Mouse (Mus musculus) MEL (cell line): ENCODE results near the gene Pum1. TPM values are rescaled to one million over a fixed set of nuclear protein-coding genes. Genes with fewer than 3 reads are reported as not detected.

ENCODE experiments used
- DNase-seq: peaks from one replicate; pipeline ENCODE4 v3.0.0; 2011; ENCODE audit warnings: low read depth, low spot score
- H3K27ac ChIP-seq: 2 replicates; pipeline ENCODE4 v1.5.1; 2012; ENCODE audit warnings: low read depth, mild to moderate bottlenecking, control low read depth, low read length, moderate library complexity; ENCODE audit not compliant: control insufficient read depth
- H3K27me3 ChIP-seq, 2 experiments: fragments of 150-350 bp in 1 of 2; sonication (generic) in 1 of 2; 2 replicates each; pipeline ENCODE4 v1.6.1; 2012; ENCODE audit warnings: low read length in 2 of 2, mild to moderate bottlenecking in 2 of 2, improper control_type of control experiment in 1 of 2, moderate library complexity in 1 of 2; ENCODE audit not compliant: insufficient read depth in 2 of 2, control insufficient read depth in 1 of 2
- H3K36me3 ChIP-seq, 2 experiments: 2 replicates each; pipeline ENCODE4 v1.6.1; 2012 to 2014; ENCODE audit warnings: low read length in 2 of 2, improper control_type of control experiment in 1 of 2, inconsistent platforms in 1 of 2, mild to moderate bottlenecking in 1 of 2; ENCODE audit not compliant: insufficient read depth in 2 of 2, control insufficient read depth in 1 of 2
- H3K4me1 ChIP-seq, 2 experiments: fragments of 150-350 bp in 1 of 2; sonication (generic) in 1 of 2; 2 replicates each; pipeline ENCODE4 v1.6.1; 2012; ENCODE audit warnings: low read length in 2 of 2, improper control_type of control experiment in 1 of 2, mild to moderate bottlenecking in 1 of 2; ENCODE audit not compliant: insufficient read depth in 2 of 2, control insufficient read depth in 1 of 2
- H3K4me3 ChIP-seq, 2 experiments: fragments of 150-350 bp in 1 of 2; sonication (generic) in 1 of 2; 2 replicates each; pipeline ENCODE4 v1.5.1; 2012; ENCODE audit warnings: low read depth in 2 of 2, low read length in 2 of 2, mild to moderate bottlenecking in 2 of 2, moderate library complexity in 2 of 2, control low read depth in 1 of 2, improper control_type of control experiment in 1 of 2; ENCODE audit not compliant: control insufficient read depth in 1 of 2, insufficient read depth in 1 of 2
- H3K79me2 ChIP-seq: 2 replicates; pipeline ENCODE4 v1.6.1; 2012; ENCODE audit warnings: mild to moderate bottlenecking, low read length, moderate library complexity; ENCODE audit not compliant: control insufficient read depth, poor library complexity, insufficient read depth
- H3K9ac ChIP-seq: 2 replicates; pipeline ENCODE4 v1.6.1; 2012; ENCODE audit warnings: low read depth, mild to moderate bottlenecking, control low read depth, low read length, moderate library complexity; ENCODE audit not compliant: control insufficient read depth, poor library complexity, severe bottlenecking
- H3K9me3 ChIP-seq: fragments of 150-350 bp; sonication (generic); replicated peaks from 2 replicates; pipeline ENCODE4 v1.6.1; 2012; ENCODE audit warnings: mild to moderate bottlenecking, low read length, improper control_type of control experiment, moderate library complexity; ENCODE audit not compliant: insufficient read depth
- E2F4 ChIP-seq: IDR thresholded peaks from 2 replicates; pipeline ENCODE4 v1.6.1; 2011; ENCODE audit warnings: low read depth, low read length, improper control_type of control experiment, borderline replicate concordance
- ELF1 ChIP-seq: IDR thresholded peaks from 2 replicates; pipeline ENCODE4 v1.6.1; 2014; ENCODE audit warnings: low read depth, mild to moderate bottlenecking, inconsistent platforms, low read length, improper control_type of control experiment, moderate library complexity
- EP300 ChIP-seq, 2 experiments: IDR thresholded peaks; 2 replicates each; pipeline ENCODE4 v1.6.1; 2011; ENCODE audit warnings: improper control_type of control experiment in 2 of 2, low read length in 2 of 2, low read depth in 1 of 2, mild to moderate bottlenecking in 1 of 2
- ETS1 ChIP-seq: IDR thresholded peaks from 2 replicates; pipeline ENCODE4 v1.6.1; 2012; ENCODE audit warnings: low read depth, mild to moderate bottlenecking, inconsistent platforms, low read length, improper control_type of control experiment, moderate library complexity
- HCFC1 ChIP-seq: IDR thresholded peaks from 2 replicates; pipeline ENCODE4 v1.6.1; 2012; ENCODE audit warnings: low read depth, mild to moderate bottlenecking, inconsistent platforms, low read length, improper control_type of control experiment, moderate library complexity
- JUND ChIP-seq: IDR thresholded peaks from 2 replicates; pipeline ENCODE4 v1.6.1; 2011; ENCODE audit warnings: low read depth, mild to moderate bottlenecking, improper control_type of control experiment, low read length
- MAFK ChIP-seq: IDR thresholded peaks from 2 replicates; pipeline ENCODE4 v1.6.1; 2011; ENCODE audit warnings: low read depth, mild to moderate bottlenecking, low read length, improper control_type of control experiment, borderline replicate concordance
- MAX ChIP-seq: IDR thresholded peaks from 2 replicates; pipeline ENCODE4 v1.6.1; 2011; ENCODE audit warnings: low read length, improper control_type of control experiment
- MAZ ChIP-seq: IDR thresholded peaks from 2 replicates; pipeline ENCODE4 v1.6.1; 2012; ENCODE audit warnings: low read depth, mild to moderate bottlenecking, inconsistent platforms, low read length, improper control_type of control experiment
- MYB ChIP-seq: IDR thresholded peaks from 2 replicates; pipeline ENCODE4 v1.6.1; 2011; ENCODE audit warnings: mild to moderate bottlenecking, low read depth, low read length, improper control_type of control experiment
- MYC ChIP-seq: IDR thresholded peaks from 2 replicates; pipeline ENCODE4 v1.6.1; 2011; ENCODE audit warnings: low read depth, mild to moderate bottlenecking, low read length, improper control_type of control experiment, moderate library complexity
- POLR2AphosphoS2 ChIP-seq: IDR thresholded peaks from 2 replicates; pipeline ENCODE4 v1.6.1; 2011; ENCODE audit warnings: low read length, improper control_type of control experiment
- POLR2AphosphoS5 ChIP-seq: IDR thresholded peaks from 2 replicates; pipeline ENCODE4 v1.6.1; 2012; ENCODE audit warnings: low read depth, borderline replicate concordance, mild to moderate bottlenecking, inconsistent platforms, low read length, moderate library complexity, mixed read lengths
- RAD21 ChIP-seq: IDR thresholded peaks from 2 replicates; pipeline ENCODE4 v1.6.1; 2011; ENCODE audit warnings: mild to moderate bottlenecking, low read depth, low read length, improper control_type of control experiment
- SIN3A ChIP-seq: IDR thresholded peaks from 2 replicates; pipeline ENCODE4 v1.6.1; 2012; ENCODE audit warnings: low read length, improper control_type of control experiment, inconsistent platforms
- TAL1 ChIP-seq: IDR thresholded peaks from 2 replicates; pipeline ENCODE4 v1.6.1; 2012; ENCODE audit warnings: mild to moderate bottlenecking, inconsistent platforms, low read length, moderate library complexity, mixed read lengths
- TBP ChIP-seq: IDR thresholded peaks from 2 replicates; pipeline ENCODE4 v1.8.0; 2011; ENCODE audit warnings: low read depth, low read length, improper control_type of control experiment
- TCF12 ChIP-seq: IDR thresholded peaks from 2 replicates; pipeline ENCODE4 v1.6.1; 2014; ENCODE audit warnings: low read depth, mild to moderate bottlenecking, inconsistent platforms, low read length, improper control_type of control experiment, moderate library complexity
- USF1 ChIP-seq: IDR thresholded peaks from 2 replicates; pipeline ENCODE4 v1.6.1; 2014; ENCODE audit warnings: low read depth, mild to moderate bottlenecking, inconsistent platforms, low read length, improper control_type of control experiment, moderate library complexity
- ZC3H11A ChIP-seq: IDR thresholded peaks from 2 replicates; pipeline ENCODE4 v1.6.1; 2012; ENCODE audit warnings: low read depth, mild to moderate bottlenecking, inconsistent platforms, low read length, improper control_type of control experiment
- ZKSCAN1 ChIP-seq: IDR thresholded peaks from 2 replicates; pipeline ENCODE4 v1.6.1; 2012; ENCODE audit warnings: low read depth, mild to moderate bottlenecking, inconsistent platforms, low read length, improper control_type of control experiment, moderate library complexity
- ZNF384 ChIP-seq: IDR thresholded peaks from 2 replicates; pipeline ENCODE4 v1.6.1; 2012; ENCODE audit warnings: low read depth, mild to moderate bottlenecking, inconsistent platforms, low read length, improper control_type of control experiment
- polyA plus RNA-seq, 2 experiments: library from polyadenylated mRNA; stranded (reverse) in 1 of 2; unstranded in 1 of 2; fragments of >175 nt in 1 of 2; fragments of >200 nt in 1 of 2; gene quantifications; 2 replicates each; pipeline versions ENCODE4 v1.2.1 to v1.2.4; 2012; ENCODE audit warnings: low replicate concordance in 2 of 2, low read depth in 1 of 2; ENCODE audit not compliant: insufficient read length in 2 of 2, insufficient read depth in 1 of 2, missing spikeins in 1 of 2
- total RNA-seq: library from RNA; depleted of rRNA; stranded (reverse); fragments of 300-350 nt; gene quantifications from 2 replicates; pipeline ENCODE4 v1.2.3, GENCODE M21; 2012

Gene Pum1
- total and polyA plus RNA-seq, 3 experiments: 31.9 to 46.2 (median 36.1) TPM

DNA sequence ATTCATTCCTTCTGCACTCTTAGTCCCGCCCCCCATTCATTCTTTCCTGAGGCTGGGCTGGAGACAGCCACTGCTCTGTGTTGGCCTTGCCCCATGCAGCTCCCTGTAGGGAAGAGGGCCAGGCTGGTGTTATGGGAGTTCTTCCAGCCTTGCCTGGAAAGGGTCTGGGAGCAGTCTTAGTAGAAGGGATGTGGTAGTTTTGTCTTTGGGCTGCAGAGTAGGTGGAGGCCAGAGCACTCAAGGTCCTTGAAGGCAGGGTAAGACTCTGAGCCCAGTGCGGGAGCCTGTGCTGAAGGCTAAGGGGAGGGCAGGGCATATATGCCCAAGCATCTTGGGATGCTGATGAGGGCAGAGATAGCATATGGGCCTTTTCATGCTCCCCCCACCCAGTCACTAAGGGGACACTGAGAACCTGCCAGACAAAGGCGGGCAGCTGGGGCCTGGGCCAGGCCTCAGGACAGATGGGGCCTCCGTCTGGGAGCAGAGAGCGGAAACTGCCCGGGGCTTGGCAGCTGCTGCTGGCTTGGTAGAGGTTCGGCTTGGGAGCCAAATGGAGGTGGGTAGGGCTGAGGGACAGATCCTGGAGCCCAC, 141.7 kb downstream of the Pum1 start:
- H3K4me3 ChIP-seq: no peak overlapping the region
- H3K9me3 ChIP-seq: no peaks in the 10 kb centered on the region
- no peak overlapping the region for H3K9ac ChIP-seq
- TF ChIP-seq MAFK: no peak
- no peak for TF ChIP-seq TBP
- TF ChIP-seq MAX: no peak
- no peak for TF ChIP-seq POLR2AphosphoS2
- no peak for TF ChIP-seq MYC
- no peak for TF ChIP-seq TCF12
- no peak for TF ChIP-seq ETS1
- TF ChIP-seq RAD21: no peak
- TF ChIP-seq MYB: no peak
- TF ChIP-seq POLR2AphosphoS5: no peak
- no peak for TF ChIP-seq ZKSCAN1
- no peak for TF ChIP-seq SIN3A
- H3K36me3 ChIP-seq: no peaks in the 10 kb centered on the region
- no peak for DNase-seq
- no peak overlapping the region for H3K27ac ChIP-seq
- H3K79me2 ChIP-seq: no peaks in the 10 kb centered on the region
- H3K27me3 ChIP-seq: no peaks in the 10 kb centered on the region
- H3K4me1 ChIP-seq: no peaks in the 10 kb centered on the region

DNA sequence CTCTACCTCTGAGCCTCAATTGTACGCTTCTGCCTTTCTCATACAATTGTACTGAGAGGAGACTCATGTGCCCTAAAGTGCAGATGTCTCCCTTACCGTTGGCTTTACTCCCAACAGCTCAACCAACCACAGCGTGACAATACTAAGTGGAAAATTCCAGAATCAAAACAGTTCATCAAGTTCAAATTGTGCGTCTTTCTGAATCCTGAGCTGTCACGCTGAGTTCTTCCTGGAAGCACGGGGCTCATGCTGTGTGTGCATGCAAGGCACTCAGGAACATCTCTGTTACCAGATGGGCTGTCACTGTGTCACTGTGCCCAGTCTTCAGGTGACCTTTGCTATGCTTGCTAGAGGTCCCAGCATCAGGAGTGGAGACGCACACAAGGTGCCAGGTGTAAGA, 142.6 kb downstream of the Pum1 start:
- H3K27me3 ChIP-seq: no peaks in the 10 kb centered on the region
- H3K36me3 ChIP-seq: no peaks in the 10 kb centered on the region
- no peaks in the 10 kb centered on the region for H3K4me1 ChIP-seq
- H3K9me3 ChIP-seq: no peaks in the 10 kb centered on the region
- H3K9ac ChIP-seq: no peak overlapping the region
- DNase-seq: no peak
- H3K79me2 ChIP-seq: no peaks in the 10 kb centered on the region
- TF ChIP-seq ZC3H11A (no peak), ZNF384 (no peak), ELF1 (no peak), E2F4 (no peak), USF1 (no peak), MAX (no peak), EP300 (IDR thresholded peaks at IDR 0.05; ENCODE audit: low read depth in 1 of 2, low read length in 2 of 2) (no peak), MAFK (no peak), HCFC1 (no peak), POLR2AphosphoS2 (no peak), JUND (no peak), TAL1 (no peak), MAZ (no peak)
- TF ChIP-seq, all 39 proteins: peak for 0
- Histone ChIP-seq H3K4me3 (no peak overlapping the region), H3K27ac (no peak overlapping the region)
